Mouse (Mus musculus): ENCODE measurements around the gene Aph1c.
"Not testable (repeated sequence)": the region's sequence is repeated elsewhere in the genome, so short reads cannot be mapped to it uniquely, and the experiment has no call there.

The Aph1c gene

GRCm38 (mm10) chr9:66832366-66832908 lies 2.1 kb downstream of the Aph1c start:
- no peak for ATAC-seq (ENCODE audit: low TSS enrichment)

GRCm38 (mm10) chr9:66825990-66826389 lies 8.5 kb downstream of the Aph1c start:
- no peak for ATAC-seq (ENCODE audit: low TSS enrichment)

- not testable (repeated sequence) for ATAC-seq (ENCODE audit: low TSS enrichment)
These were observed 12.3 kb downstream of the Aph1c start for GRCm38 (mm10) chr9:66822255-66822654.

- ATAC-seq (ENCODE audit: low TSS enrichment): no peak
These were observed 13.5 kb downstream of the Aph1c start for GRCm38 (mm10) chr9:66820996-66821395.

GRCm38 (mm10) chr9:66813392-66813791 lies 21.1 kb downstream of the Aph1c start:
- no peak for ATAC-seq (ENCODE audit: low TSS enrichment)

GRCm38 (mm10) chr9:66805951-66806350 lies 28.6 kb downstream of the Aph1c start:
- not testable (repeated sequence) for ATAC-seq (ENCODE audit: low TSS enrichment)

- ATAC-seq (ENCODE audit: low TSS enrichment): no peak
These were observed 32.6 kb downstream of the Aph1c start for GRCm38 (mm10) chr9:66801947-66802346.

GRCm38 (mm10) chr9:66796739-66797138 lies 37.8 kb downstream of the Aph1c start, which contains the start of gene Gm10647:
TSS of gene Gm10647 (plus strand) at chr9:66797039.
- ATAC-seq (ENCODE audit: low TSS enrichment): no peak

- peak; percentile 95 for ATAC-seq (ENCODE audit: low TSS enrichment)
These were observed 38.8 kb downstream of the Aph1c start, which contains the start of gene Aph1b for GRCm38 (mm10) chr9:66795464-66796324. TSS of gene Aph1b (minus strand) at chr9:66795490.

GRCm38 (mm10) chr9:66794629-66795463 lies 39.7 kb downstream of the Aph1c start:
- ATAC-seq (ENCODE audit: low TSS enrichment): peak; percentile 14; the same call in 1 of the 2 replicates

GRCm38 (mm10) chr9:66787821-66788220 lies 46.7 kb downstream of the Aph1c start:
- peak; percentile 77; the same call in 1 of the 2 replicates for ATAC-seq (ENCODE audit: low TSS enrichment)

GRCm38 (mm10) chr9:66784552-66784951 lies 50.0 kb downstream of the Aph1c start:
- ATAC-seq (ENCODE audit: low TSS enrichment): not testable (repeated sequence)

GRCm38 (mm10) chr9:66770701-66771100 lies 63.8 kb downstream of the Aph1c start:
- ATAC-seq (ENCODE audit: low TSS enrichment): no peak

GRCm38 (mm10) chr9:66769275-66769674 lies 65.3 kb downstream of the Aph1c start:
- no peak for ATAC-seq (ENCODE audit: low TSS enrichment)

- no peak for ATAC-seq (ENCODE audit: low TSS enrichment)
These were observed 65.8 kb downstream of the Aph1c start for GRCm38 (mm10) chr9:66768721-66769120.
